Mouse (Mus musculus): Measurements from ENCODE around the gene Luzp1. TPM values are rescaled to one million over a fixed set of nuclear protein-coding genes. Genes with fewer than 3 reads are reported as not detected.

The Luzp1 gene
- total and polyA plus RNA-seq, 3 experiments: 4.4 to 37.1 (median 29.3) TPM

Other genes starting within 250 kb of the Luzp1 start
- gene Tcea3, start 222.0 kb upstream of the Luzp1 start, total RNA-seq (2021): 1 to 10 TPM; 1.7 to 2.7 TPM
- 0.13 and 0.54 TPM in 2 replicates for gene Tcea3, start 222.0 kb upstream of the Luzp1 start, polyA plus RNA-seq (2012; rRNA removed)
- gene Zfp46, start 185.1 kb upstream of the Luzp1 start, total RNA-seq (2021): 10 to 100 TPM; 17.2 to 17.3 TPM
- 10.4 and 11.2 TPM in 2 replicates for gene Zfp46, start 185.1 kb upstream of the Luzp1 start, polyA plus RNA-seq (2012; rRNA removed)
- gene Hnrnpr, start 158.8 kb upstream of the Luzp1 start, total RNA-seq (2021): 10 to 100 TPM; 58.8 to 82.3 TPM
- 2.7 and 2.8 TPM in 2 replicates for gene Hnrnpr, start 158.8 kb upstream of the Luzp1 start, polyA plus RNA-seq (2012; rRNA removed)
- not detected for gene Htr1d, start 46.2 kb upstream of the Luzp1 start, total RNA-seq (2021)
- 0.07 TPM in 1 of 2 replicates, not detected in the other for gene Htr1d, start 46.2 kb upstream of the Luzp1 start, polyA plus RNA-seq (2012; rRNA removed)
- not detected for gene 6030445D17Rik, start 7.5 kb upstream of the Luzp1 start, total RNA-seq (2021)
- gene 6030445D17Rik, start 7.5 kb upstream of the Luzp1 start, polyA plus RNA-seq (2012; rRNA removed): 0.18 and 0.36 TPM in 2 replicates
- gene Kdm1a, start 133.0 kb downstream of the Luzp1 start, total RNA-seq (2021): 10 to 100 TPM; 37.5 to 42.5 TPM
- 12.0 and 12.4 TPM in 2 replicates for gene Kdm1a, start 133.0 kb downstream of the Luzp1 start, polyA plus RNA-seq (2012; rRNA removed)
- gene Tex46, start 140.7 kb downstream of the Luzp1 start, total RNA-seq (2021): not detected
- gene Tex46, start 140.7 kb downstream of the Luzp1 start, polyA plus RNA-seq (2012; rRNA removed): not detected in 2 replicates
- not detected for gene Lactbl1, start 152.9 kb downstream of the Luzp1 start, total RNA-seq (2021)
- gene Lactbl1, start 152.9 kb downstream of the Luzp1 start, polyA plus RNA-seq (2012; rRNA removed): 0.06 TPM in 1 of 2 replicates, not detected in the other